Mouse (Mus musculus) gastrocnemius, postnatal 10 days (tissue): ENCODE results near the gene B230118H07Rik. TPM values are rescaled to one million over a fixed set of nuclear protein-coding genes. Genes with fewer than 3 reads are reported as not detected.

Experiments used
- DNase-seq: peaks from one replicate; pipeline ENCODE4 v3.0.0; 2021; ENCODE audit warnings: mixed read lengths
- total RNA-seq, 2 experiments: library from RNA; stranded (reverse); gene quantifications; 2 replicates each; pipeline ENCODE4 v1.2.3; 2021

B230118H07Rik gene
- total RNA-seq, 2 experiments from 2014 or later = 50.4 to 50.8 TPM

- no peak for DNase-seq
Measured at GRCm38 (mm10) chr2:101638979-101639839, 10.1 kb downstream of the B230118H07Rik start.

GRCm38 (mm10) chr2:101628297-101629236 is 20.8 kb downstream of the B230118H07Rik start:
- DNase-seq = peak; percentile 44

- DNase-seq = no peak
Measured at GRCm38 (mm10) chr2:101627227-101627626, 22.1 kb downstream of the B230118H07Rik start.

GRCm38 (mm10) chr2:101624526-101624925 is 24.8 kb downstream of the B230118H07Rik start, which contains the start of gene Rag2:
TSS of gene Rag2 (plus strand) at chr2:101624718.
- no peak for DNase-seq

GRCm38 (mm10) chr2:101624011-101624410 is 25.3 kb downstream of the B230118H07Rik start:
- DNase-seq = no peak

- no peak for DNase-seq
Measured at GRCm38 (mm10) chr2:101623042-101623441, 26.3 kb downstream of the B230118H07Rik start.

GRCm38 (mm10) chr2:101621611-101622010 is 27.7 kb downstream of the B230118H07Rik start:
- no peak for DNase-seq

GRCm38 (mm10) chr2:101620899-101621298 is 28.4 kb downstream of the B230118H07Rik start:
- no peak for DNase-seq

GRCm38 (mm10) chr2:101618373-101618772 is 31.0 kb downstream of the B230118H07Rik start:
- DNase-seq = no peak

- DNase-seq = no peak
Measured at GRCm38 (mm10) chr2:101615464-101616305, 33.6 kb downstream of the B230118H07Rik start.

- DNase-seq = no peak
Measured at GRCm38 (mm10) chr2:101610861-101611260, 38.5 kb downstream of the B230118H07Rik start.

GRCm38 (mm10) chr2:101608232-101608894 is 41.0 kb downstream of the B230118H07Rik start:
- DNase-seq = no peak

- DNase-seq = no peak
Measured at GRCm38 (mm10) chr2:101603099-101603498, 46.2 kb downstream of the B230118H07Rik start.

GRCm38 (mm10) chr2:101600703-101601102 is 48.6 kb downstream of the B230118H07Rik start:
- peak; percentile 48 for DNase-seq

GRCm38 (mm10) chr2:101598190-101599181 is 50.8 kb downstream of the B230118H07Rik start:
- DNase-seq = no peak

GRCm38 (mm10) chr2:101597186-101597585 is 52.1 kb downstream of the B230118H07Rik start:
- no peak for DNase-seq

GRCm38 (mm10) chr2:101594681-101595080 is 54.7 kb downstream of the B230118H07Rik start:
- DNase-seq = no peak

GRCm38 (mm10) chr2:101592886-101593285 is 56.4 kb downstream of the B230118H07Rik start:
- no peak for DNase-seq

GRCm38 (mm10) chr2:101592023-101592841 is 57.1 kb downstream of the B230118H07Rik start:
- DNase-seq = no peak
